Mouse (Mus musculus): ENCODE results near the gene Hand1.

DNA sequence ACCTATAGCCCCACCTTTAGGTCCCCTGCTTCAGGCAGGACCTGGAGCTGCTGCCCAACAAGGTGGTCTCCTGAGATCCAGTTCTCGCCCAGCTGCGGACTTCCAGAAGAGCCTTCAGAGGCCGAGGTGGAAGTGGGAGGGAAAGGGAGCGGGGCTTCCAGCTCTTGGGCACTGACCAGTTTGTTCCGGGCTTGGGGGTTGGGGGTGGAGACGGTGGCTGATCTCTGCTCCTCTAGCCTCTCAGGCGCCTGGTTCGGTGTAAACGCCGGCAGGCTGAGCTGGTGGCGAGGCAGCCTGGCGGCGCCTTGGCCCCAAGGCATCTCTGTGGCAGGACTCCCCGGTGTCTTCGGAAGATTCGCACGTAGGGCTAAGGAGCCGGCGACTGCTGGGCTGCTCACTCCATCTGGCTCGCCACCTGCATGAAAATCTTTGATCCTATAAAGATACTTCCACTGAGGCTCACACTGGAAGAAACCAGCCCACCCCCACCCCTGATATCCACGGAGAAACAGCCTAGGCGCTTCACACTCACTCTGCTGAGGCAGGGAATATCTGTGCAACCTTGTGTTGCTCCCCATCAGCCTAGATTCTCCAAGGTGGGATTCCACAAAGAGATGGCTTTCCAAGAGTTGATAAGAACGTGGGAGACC, at the start of gene Hand1:
- no peak for TF ChIP-seq EP300 (IDR thresholded peaks at IDR 0.05; ENCODE audit: low read depth)
- TF ChIP-seq CTCF (IDR thresholded peaks at IDR 0.05; ENCODE audit: low read depth), result no peak
